Mouse (Mus musculus): Measurements from ENCODE around the gene Klhl18. TPM values are rescaled to one million over a fixed set of nuclear protein-coding genes. Genes with fewer than 3 reads are reported as not detected.

The Klhl18 gene
- polyA plus RNA-seq (2014; fragmentation: Nextera tagmentation; extraction: Ambion mirVana), result 7.4 and 7.5 TPM in 2 replicates

GRCm38 (mm10) chr9:110476124-110477091 lies at the start of gene Klhl18, which contains the start of gene Kif9:
Klhl18 (minus strand) TSS chr9:110476694.
Kif9 (plus strand) TSS chr9:110476958.
- peak within 1 kb of the TSS; percentile 73 for H3K4me2 ChIP-seq (ENCODE audit: low read depth, low read length)
- no peaks in the 10 kb centered on the region for H3K9me3 ChIP-seq (replicated peaks; ENCODE audit: control insufficient read depth, low read length)
- no peak within 1 kb of the TSS for H3K27ac ChIP-seq (replicated peaks; ENCODE audit: low read depth, low read length)
- under 1% methylated on average over 53 of the region's 53 CpGs for WGBS
- peak; percentile 97 for DNase-seq (ENCODE audit: low spot score)
- peak within 1 kb of the TSS; percentile 57 for H3K4me3 ChIP-seq (ENCODE audit: low read depth, low read length)
- H3K4me1 ChIP-seq (ENCODE audit: control insufficient read depth, insufficient read depth, low read length), result peaks cover 2% of the 10 kb centered on the region; the same call in 1 of the 2 replicates
- H3K27me3 ChIP-seq (ENCODE audit: control insufficient read depth, insufficient read depth, low read length), result no peaks in the 10 kb centered on the region; the same call in 1 of the 2 replicates
- peak within 1 kb of the TSS; percentile 82 for H3K9ac ChIP-seq (replicated peaks; ENCODE audit: low read length)
- ATAC-seq (replicated peaks; ENCODE audit: insufficient number of reproducible peaks, low FRiP score, low TSS enrichment, low read depth), result peak; percentile 99
- no peaks in the 10 kb centered on the region for H3K36me3 ChIP-seq (replicated peaks; ENCODE audit: control insufficient read depth, insufficient read depth, low read depth, low read length)

GRCm38 (mm10) chr9:110525737-110526136 lies 49.2 kb upstream of the Klhl18 start:
- no peaks in the 10 kb centered on the region for H3K36me3 ChIP-seq (replicated peaks; ENCODE audit: control insufficient read depth, insufficient read depth, low read depth, low read length)
- no peak overlapping the region for H3K9ac ChIP-seq (replicated peaks; ENCODE audit: low read length)
- no peak overlapping the region for H3K4me3 ChIP-seq (ENCODE audit: low read depth, low read length)
- ATAC-seq (replicated peaks; ENCODE audit: insufficient number of reproducible peaks, low FRiP score, low TSS enrichment, low read depth), result no peak
- H3K27me3 ChIP-seq (ENCODE audit: control insufficient read depth, insufficient read depth, low read length), result no peaks in the 10 kb centered on the region
- no peak overlapping the region for H3K27ac ChIP-seq (replicated peaks; ENCODE audit: low read depth, low read length)
- H3K9me3 ChIP-seq (replicated peaks; ENCODE audit: control insufficient read depth, low read length), result no peaks in the 10 kb centered on the region
- no peak for DNase-seq (ENCODE audit: low spot score)
- WGBS, result 44% methylated on average over 2 of the region's 2 CpGs
- H3K4me2 ChIP-seq (ENCODE audit: low read depth, low read length), result no peak overlapping the region
- no peaks in the 10 kb centered on the region for H3K4me1 ChIP-seq (ENCODE audit: control insufficient read depth, insufficient read depth, low read length)

- no peak overlapping the region for H3K9ac ChIP-seq (replicated peaks; ENCODE audit: low read length)
- no peaks in the 10 kb centered on the region for H3K4me1 ChIP-seq (ENCODE audit: control insufficient read depth, insufficient read depth, low read length)
- H3K9me3 ChIP-seq (replicated peaks; ENCODE audit: control insufficient read depth, low read length), result no peaks in the 10 kb centered on the region
- no peak overlapping the region for H3K4me2 ChIP-seq (ENCODE audit: low read depth, low read length)
- H3K36me3 ChIP-seq (replicated peaks; ENCODE audit: control insufficient read depth, insufficient read depth, low read depth, low read length), result no peaks in the 10 kb centered on the region
- no peak overlapping the region for H3K27ac ChIP-seq (replicated peaks; ENCODE audit: low read depth, low read length)
- WGBS, result 55% methylated on average over 5 of the region's 5 CpGs
- H3K27me3 ChIP-seq (ENCODE audit: control insufficient read depth, insufficient read depth, low read length), result no peaks in the 10 kb centered on the region
- H3K4me3 ChIP-seq (ENCODE audit: low read depth, low read length), result no peak overlapping the region
- ATAC-seq (replicated peaks; ENCODE audit: insufficient number of reproducible peaks, low FRiP score, low TSS enrichment, low read depth), result no peak
- no peak for DNase-seq (ENCODE audit: low spot score)
Measured at GRCm38 (mm10) chr9:110490913-110491312, 14.4 kb upstream of the Klhl18 start.

- no peak for ATAC-seq (replicated peaks; ENCODE audit: insufficient number of reproducible peaks, low FRiP score, low TSS enrichment, low read depth)
- H3K27ac ChIP-seq (replicated peaks; ENCODE audit: low read depth, low read length), result no peak overlapping the region
- WGBS, result 48% methylated on average over 4 of the region's 4 CpGs
Measured at GRCm38 (mm10) chr9:110488841-110489240, 12.3 kb upstream of the Klhl18 start.

DNA sequence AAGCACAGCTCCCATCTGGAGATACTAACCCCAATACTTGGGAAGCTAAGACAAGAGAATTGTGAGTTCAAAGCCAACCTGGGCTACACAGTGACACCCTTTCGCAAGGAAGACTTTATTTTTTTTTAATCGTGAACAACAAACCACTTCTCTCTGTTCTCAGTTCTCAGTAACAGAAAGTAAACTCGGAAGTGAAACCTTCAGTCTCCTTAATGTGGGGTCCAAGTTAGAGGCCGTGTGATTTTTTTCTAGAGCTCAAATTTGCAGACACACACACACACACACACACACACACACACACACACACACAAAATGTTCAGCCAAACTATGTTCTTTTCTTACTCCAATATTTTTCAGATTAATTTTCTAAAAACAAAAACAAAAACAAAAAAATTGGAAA lies 2.1 kb upstream of the Klhl18 start:
- Histone ChIP-seq H3K4me3 (ENCODE audit: low read depth, low read length) (no peak overlapping the region), H3K27me3 (ENCODE audit: control insufficient read depth, insufficient read depth, low read length) (no peaks in the 10 kb centered on the region; the same call in 1 of the 2 replicates), H3K9ac (replicated peaks; ENCODE audit: low read length) (no peak overlapping the region), H3K9me3 (replicated peaks; ENCODE audit: control insufficient read depth, low read length) (no peaks in the 10 kb centered on the region), H3K4me2 (ENCODE audit: low read depth, low read length) (no peak overlapping the region), H3K27ac (replicated peaks; ENCODE audit: low read depth, low read length) (no peak overlapping the region), H3K36me3 (replicated peaks; ENCODE audit: control insufficient read depth, insufficient read depth, low read depth, low read length) (no peaks in the 10 kb centered on the region), H3K4me1 (ENCODE audit: control insufficient read depth, insufficient read depth, low read length) (peaks cover 2% of the 10 kb centered on the region; the same call in 1 of the 2 replicates)
- WGBS, result 75% methylated on average over 4 of the region's 4 CpGs
- DNase-seq (ENCODE audit: low spot score), result no peak
- no peak for ATAC-seq (replicated peaks; ENCODE audit: insufficient number of reproducible peaks, low FRiP score, low TSS enrichment, low read depth)

More at GRCm38 (mm10) chr9:110488841-110489240, 12.3 kb upstream of the Klhl18 start:
- no peak overlapping the region for H3K4me3 ChIP-seq (ENCODE audit: low read depth, low read length)
- H3K9ac ChIP-seq (replicated peaks; ENCODE audit: low read length), result no peak overlapping the region
- no peak for DNase-seq (ENCODE audit: low spot score)
- H3K4me2 ChIP-seq (ENCODE audit: low read depth, low read length), result no peak overlapping the region
- H3K9me3 ChIP-seq (replicated peaks; ENCODE audit: control insufficient read depth, low read length), result no peaks in the 10 kb centered on the region
- no peaks in the 10 kb centered on the region for H3K4me1 ChIP-seq (ENCODE audit: control insufficient read depth, insufficient read depth, low read length)
- H3K27me3 ChIP-seq (ENCODE audit: control insufficient read depth, insufficient read depth, low read length), result no peaks in the 10 kb centered on the region
- no peaks in the 10 kb centered on the region for H3K36me3 ChIP-seq (replicated peaks; ENCODE audit: control insufficient read depth, insufficient read depth, low read depth, low read length)

DNA sequence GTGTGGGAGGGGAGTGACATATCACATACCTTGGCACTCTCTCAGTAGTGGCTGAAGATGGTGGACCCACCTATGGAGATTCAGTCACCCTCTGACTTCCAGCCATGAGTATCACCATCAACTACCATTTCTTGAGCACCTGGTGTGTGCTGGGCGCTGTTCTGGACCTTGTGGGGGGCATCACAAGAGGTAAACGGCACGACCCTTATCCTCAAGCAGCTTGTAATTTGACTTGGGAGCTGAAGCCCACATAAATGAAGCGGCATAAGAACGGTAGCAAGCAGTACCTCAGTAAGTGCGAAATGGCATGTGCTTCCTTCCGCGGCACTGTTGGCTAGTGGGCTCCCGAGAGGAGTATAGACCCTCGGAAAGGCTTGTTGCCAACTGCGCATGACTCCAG lies 1.5 kb upstream of the Klhl18 start:
- no peak overlapping the region for H3K27ac ChIP-seq (replicated peaks; ENCODE audit: low read depth, low read length)
- DNase-seq (ENCODE audit: low spot score), result no peak
- peaks cover 2% of the 10 kb centered on the region; the same call in 1 of the 2 replicates for H3K4me1 ChIP-seq (ENCODE audit: control insufficient read depth, insufficient read depth, low read length)
- no peak overlapping the region for H3K9ac ChIP-seq (replicated peaks; ENCODE audit: low read length)
- no peak overlapping the region for H3K4me3 ChIP-seq (ENCODE audit: low read depth, low read length)
- WGBS, result 58% methylated on average over 11 of the region's 11 CpGs
- no peak overlapping the region for H3K4me2 ChIP-seq (ENCODE audit: low read depth, low read length)
- no peaks in the 10 kb centered on the region for H3K36me3 ChIP-seq (replicated peaks; ENCODE audit: control insufficient read depth, insufficient read depth, low read depth, low read length)
- ATAC-seq (replicated peaks; ENCODE audit: insufficient number of reproducible peaks, low FRiP score, low TSS enrichment, low read depth), result no peak
- H3K27me3 ChIP-seq (ENCODE audit: control insufficient read depth, insufficient read depth, low read length), result no peaks in the 10 kb centered on the region; the same call in 1 of the 2 replicates
- no peaks in the 10 kb centered on the region for H3K9me3 ChIP-seq (replicated peaks; ENCODE audit: control insufficient read depth, low read length)

DNA sequence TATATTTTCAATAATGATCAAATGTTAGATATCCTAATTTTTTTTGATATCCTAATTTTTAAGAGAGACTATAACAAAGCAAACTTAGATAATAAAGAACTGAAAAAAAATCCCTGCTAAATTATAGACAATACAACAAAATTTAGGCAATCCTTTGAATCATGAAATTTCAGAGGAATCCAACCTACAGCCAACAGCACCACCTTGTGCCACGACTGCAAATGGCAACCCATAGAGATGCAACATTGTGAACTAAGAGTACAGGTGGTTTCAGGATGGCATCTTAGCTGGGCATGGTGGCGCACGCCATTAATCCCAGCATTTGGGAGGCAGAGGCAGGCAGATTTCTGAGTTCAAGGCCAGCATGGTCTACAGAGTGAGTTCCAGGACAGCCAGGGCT lies 10.3 kb downstream of the Klhl18 start:
- no peak overlapping the region for H3K4me2 ChIP-seq (ENCODE audit: low read depth, low read length)
- ATAC-seq (replicated peaks; ENCODE audit: insufficient number of reproducible peaks, low FRiP score, low TSS enrichment, low read depth) (no peak), DNase-seq (ENCODE audit: low spot score) (peak; percentile 19)
- no peaks in the 10 kb centered on the region for H3K9me3 ChIP-seq (replicated peaks; ENCODE audit: control insufficient read depth, low read length)
- H3K4me1 ChIP-seq (ENCODE audit: control insufficient read depth, insufficient read depth, low read length), result no peaks in the 10 kb centered on the region
- 90% methylated on average over 3 of the region's 3 CpGs for WGBS
- no peaks in the 10 kb centered on the region for H3K36me3 ChIP-seq (replicated peaks; ENCODE audit: control insufficient read depth, insufficient read depth, low read depth, low read length)
- H3K27me3 ChIP-seq (ENCODE audit: control insufficient read depth, insufficient read depth, low read length), result no peaks in the 10 kb centered on the region
- no peak overlapping the region for H3K9ac ChIP-seq (replicated peaks; ENCODE audit: low read length)
- H3K4me3 ChIP-seq (ENCODE audit: low read depth, low read length), result no peak overlapping the region
- no peak overlapping the region for H3K27ac ChIP-seq (replicated peaks; ENCODE audit: low read depth, low read length)

DNA sequence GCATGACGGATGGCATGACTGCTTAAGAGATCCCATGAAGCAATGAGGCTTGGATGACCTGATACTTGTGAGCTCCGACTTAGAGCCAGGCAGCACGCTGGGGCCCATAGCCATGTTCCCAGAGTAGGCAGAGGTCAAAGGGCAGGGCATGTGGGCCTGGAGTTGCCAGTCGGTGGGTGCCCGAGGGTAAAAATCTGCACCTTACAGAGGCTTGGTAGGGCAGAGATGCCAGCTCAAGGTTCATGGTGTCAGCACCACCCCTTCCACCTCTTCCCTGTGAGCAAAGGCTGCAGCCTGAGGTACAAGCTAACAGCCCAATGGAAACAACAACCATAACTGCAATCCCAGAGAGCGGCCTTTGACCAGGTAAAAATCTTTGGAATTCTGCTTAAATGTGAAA lies 11.2 kb downstream of the Klhl18 start:
- no peaks in the 10 kb centered on the region for H3K27me3 ChIP-seq (ENCODE audit: control insufficient read depth, insufficient read depth, low read length)
- DNase-seq (ENCODE audit: low spot score) (no peak), ATAC-seq (replicated peaks; ENCODE audit: insufficient number of reproducible peaks, low FRiP score, low TSS enrichment, low read depth) (no peak)
- H3K9me3 ChIP-seq (replicated peaks; ENCODE audit: control insufficient read depth, low read length), result no peaks in the 10 kb centered on the region
- H3K36me3 ChIP-seq (replicated peaks; ENCODE audit: control insufficient read depth, insufficient read depth, low read depth, low read length), result no peaks in the 10 kb centered on the region
- no peak overlapping the region for H3K9ac ChIP-seq (replicated peaks; ENCODE audit: low read length)
- WGBS, result 92% methylated on average over 6 of the region's 6 CpGs
- no peak overlapping the region for H3K27ac ChIP-seq (replicated peaks; ENCODE audit: low read depth, low read length)
- no peak overlapping the region for H3K4me3 ChIP-seq (ENCODE audit: low read depth, low read length)
- H3K4me1 ChIP-seq (ENCODE audit: control insufficient read depth, insufficient read depth, low read length), result no peaks in the 10 kb centered on the region
- H3K4me2 ChIP-seq (ENCODE audit: low read depth, low read length), result no peak overlapping the region
